Mouse (Mus musculus): ENCODE results near the gene Aifm3.

GRCm38 (mm10) chr16:17525524-17525923 is 36.1 kb downstream of the Aifm3 start:
- TF ChIP-seq CTCF (IDR thresholded peaks at IDR 0.05; ENCODE audit: borderline replicate concordance, insufficient read depth, low read depth, low read length) (no peak), POLR2A (IDR thresholded peaks at IDR 0.05; ENCODE audit: borderline replicate concordance, insufficient read depth, low read length) (no peak)

All from cerebellum, adult 2 months (tissue).